Mouse (Mus musculus): ENCODE results near the gene Rabgap1.

Gene Rabgap1

DNA sequence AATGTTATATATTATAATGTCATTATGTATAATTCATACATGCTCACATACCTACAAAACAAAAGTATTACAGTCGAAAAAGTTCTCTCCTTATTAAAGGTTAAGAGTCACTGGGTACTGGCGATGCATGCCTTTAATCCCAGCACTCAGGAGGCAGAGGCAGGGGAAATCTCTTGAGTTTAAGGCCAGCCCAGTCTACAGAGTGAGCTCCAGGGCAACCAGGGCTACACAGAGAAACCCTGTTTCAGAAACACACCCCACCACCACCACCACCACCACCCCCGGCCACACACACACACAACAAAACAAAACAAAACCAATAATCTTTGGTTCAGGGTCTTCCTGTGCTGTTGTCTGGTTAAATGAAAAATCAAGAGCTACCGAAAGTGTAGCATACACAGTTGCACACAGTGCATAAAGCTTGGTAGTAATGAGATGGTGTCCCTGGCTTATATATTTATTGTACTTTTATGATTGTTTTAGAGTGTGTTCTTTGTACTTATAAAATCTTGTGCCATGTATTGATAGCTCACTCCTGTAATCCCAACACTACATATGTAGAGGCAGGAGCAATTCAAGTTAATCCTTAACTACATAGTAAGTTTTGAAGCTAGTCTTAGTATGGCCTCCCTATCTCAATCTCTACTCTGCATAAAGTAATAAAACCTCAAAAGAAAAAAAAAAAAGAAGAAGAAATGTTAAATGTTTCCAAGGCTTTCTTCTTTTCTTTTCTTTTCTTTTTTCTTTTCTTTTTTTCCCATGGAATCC is 68.2 kb downstream of the Rabgap1 start:
- DNase-seq (ENCODE audit: low read depth, low spot score) = no peak

- peak; percentile 41 for DNase-seq (ENCODE audit: low read depth, low spot score)
Measured at GRCm38 (mm10) chr2:37516030-37516710, 73.1 kb downstream of the Rabgap1 start, which contains the start of gene Gpr21. TSS of gene Gpr21 (plus strand) at chr2:37516332.

GRCm38 (mm10) chr2:37516922-37517462 is 73.9 kb downstream of the Rabgap1 start:
- DNase-seq (ENCODE audit: low read depth, low spot score) = peak; percentile 18

DNA sequence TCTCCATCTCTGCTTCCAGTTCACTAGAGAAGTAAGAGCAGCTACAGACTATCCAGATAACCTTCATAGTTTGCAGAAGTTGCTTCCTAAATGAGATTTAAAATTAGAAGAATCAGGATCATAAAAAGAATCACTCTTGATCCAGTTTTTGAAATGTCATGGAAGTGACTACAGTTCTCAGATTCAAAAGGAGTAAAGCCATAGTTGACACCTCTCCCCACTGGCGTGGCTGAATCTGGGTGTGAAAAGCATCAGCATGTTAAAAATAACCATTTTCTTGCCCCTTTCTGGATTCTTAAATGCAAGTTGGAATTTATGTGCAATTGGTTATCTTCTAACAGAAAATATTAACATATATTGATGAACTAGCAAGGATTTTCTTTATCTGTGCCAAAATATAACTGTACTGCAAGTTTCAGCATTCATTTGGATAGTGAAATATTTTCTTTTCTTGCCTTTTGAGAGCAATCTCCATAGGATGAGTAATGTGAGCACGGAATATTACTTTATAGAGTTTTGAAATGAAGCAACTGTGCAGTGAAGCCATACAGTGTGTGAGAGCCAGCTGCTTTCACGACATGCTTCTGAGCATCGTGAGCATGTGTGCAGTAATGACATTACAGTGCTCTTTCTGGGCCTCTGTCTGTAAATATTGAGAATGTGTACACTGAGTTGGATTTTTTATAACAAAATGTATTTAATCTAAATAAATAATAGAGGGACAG is 75.6 kb downstream of the Rabgap1 start:
- no peak for DNase-seq (ENCODE audit: low read depth, low spot score)

DNA sequence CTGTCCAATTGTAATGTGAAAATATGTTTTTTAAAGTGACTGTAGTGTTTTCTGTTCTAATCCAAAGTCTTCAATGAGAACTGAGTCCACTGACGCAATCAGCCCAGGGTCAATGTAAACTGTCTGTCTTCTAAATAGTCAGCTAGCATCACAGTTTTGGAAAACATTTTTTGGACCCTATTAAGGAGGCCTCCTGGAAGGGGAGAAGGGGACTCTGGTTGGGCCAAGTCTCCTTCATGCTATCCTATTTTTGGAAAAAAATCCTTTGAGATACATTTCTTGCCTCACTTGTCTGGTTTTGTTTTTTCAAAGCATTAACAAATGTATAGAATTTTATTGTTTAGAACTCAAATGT is 76.2 kb downstream of the Rabgap1 start:
- no peak for DNase-seq (ENCODE audit: low read depth, low spot score)

- no peak for DNase-seq (ENCODE audit: low read depth, low spot score)
Measured at GRCm38 (mm10) chr2:37527587-37527986, 84.5 kb downstream of the Rabgap1 start.

- DNase-seq (ENCODE audit: low read depth, low spot score) = no peak
Measured at GRCm38 (mm10) chr2:37529397-37529796, 86.3 kb downstream of the Rabgap1 start.

GRCm38 (mm10) chr2:37530766-37531165 is 87.7 kb downstream of the Rabgap1 start:
- no peak for DNase-seq (ENCODE audit: low read depth, low spot score)

- DNase-seq (ENCODE audit: low read depth, low spot score) = no peak
Measured at GRCm38 (mm10) chr2:37531639-37532038, 88.6 kb downstream of the Rabgap1 start.

DNA sequence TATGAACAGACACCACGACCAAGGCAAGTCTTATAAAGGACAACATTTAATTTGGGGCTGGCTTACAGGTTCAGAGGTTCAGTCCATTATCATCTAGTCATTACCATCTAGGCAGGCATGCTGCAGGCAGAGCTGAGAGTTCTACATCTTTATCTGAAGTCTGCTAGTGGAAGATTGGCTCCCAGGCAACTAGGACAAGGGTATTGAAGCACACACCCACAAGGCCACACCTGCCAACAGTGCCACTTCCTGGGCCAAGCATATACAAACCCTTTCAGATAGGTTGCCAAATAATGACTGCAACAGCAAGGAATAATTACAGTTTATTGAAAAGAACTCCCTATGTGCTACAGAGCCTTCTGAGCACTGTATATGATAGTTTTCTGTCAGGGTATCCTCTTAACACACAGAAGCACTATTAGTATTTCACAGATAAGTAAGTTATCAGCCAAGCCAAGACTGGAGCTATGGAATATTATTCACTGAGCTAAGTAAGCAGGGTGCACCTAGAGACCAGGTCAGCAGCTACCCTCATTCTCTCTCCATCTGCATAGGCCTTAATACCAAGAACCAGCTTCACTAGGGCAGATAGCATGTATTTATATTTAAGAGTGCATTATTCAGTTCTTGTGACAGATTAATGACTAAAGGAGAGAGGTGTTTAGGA is 106.4 kb downstream of the Rabgap1 start:
- no peak for DNase-seq (ENCODE audit: low read depth, low spot score)

DNA sequence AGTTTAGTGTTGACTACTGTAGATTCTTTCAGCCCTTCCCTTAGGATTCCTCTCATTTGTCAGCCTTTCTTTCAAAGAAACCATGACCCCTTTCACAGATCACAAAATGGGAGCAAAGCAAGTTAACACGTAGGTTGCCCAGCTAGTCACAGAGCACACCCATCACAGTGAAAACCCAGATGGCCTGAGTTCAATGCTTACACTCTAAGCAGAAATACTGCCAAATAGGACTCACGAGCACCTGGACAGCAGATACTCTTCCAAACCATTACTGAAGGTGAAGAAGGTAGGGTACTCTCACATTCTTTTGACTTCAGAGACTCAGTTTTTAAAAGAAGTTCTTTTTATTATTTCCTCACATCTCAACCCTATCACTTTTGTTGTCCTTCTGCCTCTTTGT is 113.3 kb downstream of the Rabgap1 start:
- DNase-seq (ENCODE audit: low read depth, low spot score) = no peak

GRCm38 (mm10) chr2:37565579-37565978 is 122.5 kb downstream of the Rabgap1 start:
- DNase-seq (ENCODE audit: low read depth, low spot score) = no peak

DNA sequence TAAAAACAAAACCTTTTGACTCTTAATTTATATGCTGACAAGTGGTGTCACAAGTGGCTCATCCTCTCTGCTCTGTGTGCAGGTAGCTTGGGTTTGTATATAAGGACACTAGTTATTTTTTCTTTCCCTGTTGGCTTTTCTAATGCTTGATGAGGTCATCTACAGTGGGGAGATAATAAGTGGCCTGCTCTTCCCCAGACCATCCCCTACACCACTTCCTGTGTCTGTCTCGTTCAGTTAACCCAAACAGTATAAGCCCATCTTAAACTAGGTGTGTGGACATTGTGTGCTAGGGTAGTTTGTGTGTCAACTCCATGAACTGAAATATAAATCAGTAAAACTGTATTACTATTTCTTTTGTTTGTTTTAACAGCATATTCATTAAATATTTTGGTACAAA is 123.0 kb downstream of the Rabgap1 start:
- DNase-seq (ENCODE audit: low read depth, low spot score) = no peak

DNA sequence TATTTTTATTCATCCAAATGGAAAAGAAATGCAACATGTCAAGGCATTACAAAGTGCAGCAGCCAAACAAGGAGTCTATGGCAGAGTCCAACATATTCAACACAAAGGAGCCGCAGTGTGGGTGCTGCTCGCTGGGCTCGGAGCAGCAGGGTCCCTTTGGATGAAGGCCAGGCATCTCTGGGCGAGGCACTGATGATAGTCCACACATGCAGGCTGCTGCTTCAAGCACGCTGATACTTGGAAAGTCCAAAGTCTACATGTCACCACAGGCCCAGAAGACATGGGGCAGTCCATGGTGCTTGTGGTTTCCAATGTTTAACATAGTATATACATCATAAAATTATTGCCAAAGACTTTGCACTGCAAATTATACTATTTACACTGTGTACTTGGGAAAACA is 126.8 kb downstream of the Rabgap1 start:
- no peak for DNase-seq (ENCODE audit: low read depth, low spot score)

GRCm38 (mm10) chr2:37570703-37571102 is 127.6 kb downstream of the Rabgap1 start:
- no peak for DNase-seq (ENCODE audit: low read depth, low spot score)

DNA sequence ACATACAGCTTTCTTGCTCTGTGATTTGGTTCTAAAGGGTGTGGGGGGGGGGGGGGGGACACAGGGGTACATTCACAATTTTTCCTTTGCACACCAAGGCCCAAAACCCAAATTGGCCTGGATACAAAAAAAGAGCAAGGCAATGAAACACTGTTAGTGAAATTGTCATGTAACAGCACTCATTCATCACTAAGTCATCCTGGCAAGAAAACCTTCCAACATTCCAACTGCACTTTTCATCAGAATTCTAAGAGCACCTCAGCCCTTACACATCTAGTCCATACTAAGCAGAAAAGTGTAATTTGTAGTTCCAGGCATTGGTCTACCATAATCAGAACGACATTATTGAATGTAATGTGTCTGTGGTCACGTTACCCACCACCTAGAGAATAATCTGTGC is 129.1 kb downstream of the Rabgap1 start:
- no peak for DNase-seq (ENCODE audit: low read depth, low spot score)

- no peak for DNase-seq (ENCODE audit: low read depth, low spot score)
Measured at GRCm38 (mm10) chr2:37576661-37577060, 133.6 kb downstream of the Rabgap1 start.

DNA sequence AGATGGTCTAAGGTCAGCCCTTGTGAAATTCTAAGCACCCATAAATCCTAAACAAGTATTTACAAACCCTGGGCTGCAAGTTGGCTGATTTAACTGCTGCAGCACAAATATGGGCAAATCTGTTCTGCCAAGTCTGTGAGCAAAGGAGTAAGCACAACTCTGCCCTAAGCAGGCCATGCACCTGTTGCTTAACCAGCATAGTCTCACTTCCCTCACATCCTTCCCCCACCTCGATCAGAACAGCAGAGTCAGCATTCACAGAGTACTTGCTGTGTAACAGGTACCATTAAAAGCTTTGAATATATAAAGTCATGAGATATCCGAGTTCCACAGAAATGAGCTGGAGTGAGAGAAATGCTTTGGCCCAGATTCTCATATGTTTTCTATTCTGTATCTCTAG is 135.1 kb downstream of the Rabgap1 start:
- DNase-seq (ENCODE audit: low read depth, low spot score) = no peak

- DNase-seq (ENCODE audit: low read depth, low spot score) = no peak
Measured at GRCm38 (mm10) chr2:37587919-37588318, 144.8 kb downstream of the Rabgap1 start.
